ENCODE assay signal across 18 mouse cellular contexts in the genomic region with DNA sequence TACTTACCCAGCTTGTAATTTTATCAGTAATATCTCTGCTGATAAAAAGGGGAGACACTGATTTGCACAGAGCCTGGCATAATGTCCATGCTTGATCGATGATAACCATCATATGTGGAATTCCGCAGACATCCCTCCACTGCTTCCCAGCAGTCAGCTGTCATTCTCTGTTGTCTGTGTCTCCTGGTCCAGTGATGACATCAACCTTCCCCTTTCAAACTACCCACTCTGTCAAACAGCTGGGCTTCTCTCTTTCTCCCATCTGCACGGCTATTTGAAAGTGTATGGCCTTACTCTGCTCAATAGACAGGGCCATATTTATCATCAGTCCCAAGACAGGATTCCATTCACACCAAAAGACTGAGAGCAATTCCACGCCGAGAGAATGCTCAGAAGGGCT.
DNase-seq lines count a peak whose midpoint lies in the region; ATAC-seq and TF ChIP-seq lines count a peak whose summit lies in the region.
"Had no signal": no experiment of that assay in that cellular context is flagged by ENCODE, and none has a peak within 500 bp of the region (broad histone marks: within the 10 kb centered on the region; RNA-seq: fewer than 3 reads in every experiment).

No protein-coding gene starts in this region.

- H3K36me3 ChIP-seq in heart, postnatal 0 days (replicated peaks; ENCODE audit: control insufficient read depth, insufficient read depth, low read length), result no peaks in the 10 kb centered on the region
- H3K36me3 ChIP-seq in kidney, embryonic 15.5 days, result no peaks in the 10 kb centered on the region
- H3K36me3 ChIP-seq: heart, embryonic 12.5 days; intestine, embryonic 15.5 days; midbrain, embryonic 12.5 days; neural tube, embryonic 15.5 days had no signal

- H3K4me3 ChIP-seq in gastrocnemius, adult 2 months, result no peak overlapping the region
- H3K4me3 ChIP-seq in heart, postnatal 0 days (ENCODE audit: low read depth, low read length), result no peak overlapping the region
- H3K4me3 ChIP-seq in kidney, embryonic 15.5 days (replicated peaks), result no peak overlapping the region
- no peak overlapping the region for H3K4me3 ChIP-seq in brown adipose tissue, adult 24 weeks (ENCODE audit: insufficient read depth, low read depth, low read length)
- H3K4me3 ChIP-seq: heart, embryonic 12.5 days; intestine, embryonic 15.5 days; midbrain, embryonic 12.5 days; neural tube, embryonic 15.5 days had no signal

- peak overlapping the region; percentile 28; the same call in 1 of the 2 replicates for H3K27ac ChIP-seq in gastrocnemius, adult 2 months
- peak overlapping the region; percentile 84 for H3K27ac ChIP-seq in heart, postnatal 0 days (ENCODE audit: low read depth)
- peak overlapping the region; percentile 62 for H3K27ac ChIP-seq in kidney, embryonic 15.5 days
- H3K27ac ChIP-seq in brown adipose tissue, adult 24 weeks (replicated peaks; ENCODE audit: low read depth, low read length), result peak overlapping the region; percentile 28; the same call in 1 of the 2 replicates
- H3K27ac ChIP-seq: intestine, embryonic 15.5 days; midbrain, embryonic 12.5 days; neural tube, embryonic 15.5 days had no signal

- no peaks in the 10 kb centered on the region for H3K27me3 ChIP-seq in heart, postnatal 0 days (ENCODE audit: control insufficient read depth, insufficient read depth, low read length)
- H3K27me3 ChIP-seq in kidney, embryonic 15.5 days, result no peaks in the 10 kb centered on the region
- H3K27me3 ChIP-seq: CH12.LX; heart, embryonic 12.5 days; intestine, embryonic 15.5 days; midbrain, embryonic 12.5 days; neural tube, embryonic 15.5 days had no signal

- no peak for TF ChIP-seq CTCF in gastrocnemius, adult 2 months (IDR thresholded peaks at IDR 0.05)
- TF ChIP-seq CTCF in heart, postnatal 0 days (IDR thresholded peaks at IDR 0.05; ENCODE audit: low read depth), result no peak

- peak; percentile 5; the same call in 1 of the 2 replicates for ATAC-seq in heart, postnatal 0 days (ENCODE audit: insufficient read depth, low read depth)
- no peak for ATAC-seq in kidney, embryonic 15.5 days (replicated peaks; ENCODE audit: low FRiP score)
- ATAC-seq in megakaryocyte, adult 5-6 weeks (ENCODE audit: poor library complexity, severe bottlenecking), result no peak
- ATAC-seq: forebrain, embryonic 14.5 days; intestine, embryonic 15.5 days; liver, postnatal 0 days had no signal

- DNase-seq in gastrocnemius, adult 2 months, result no peak
- DNase-seq in gastrocnemius, postnatal 4 days (ENCODE audit: low spot score in 2 of 2), result no peak
- DNase-seq in heart, postnatal 0 days (ENCODE audit: low spot score), result no peak
- DNase-seq in heart, adult 18-20 months, result no peak
- no peak for DNase-seq in kidney, adult 9 months
- DNase-seq: cerebellum, adult 11-12 months; cerebellum, postnatal 14 days; liver, postnatal 0 days; thymus, postnatal 14 days had no signal

- intact Hi-C loops in gastrocnemius, adult 2 months (cut with DNase I), result no loop called here

- no peak overlapping the region for H3K4me2 ChIP-seq in heart, postnatal 0 days (ENCODE audit: low read depth, low read length)
- no peak overlapping the region for H3K4me2 ChIP-seq in kidney, embryonic 15.5 days
- H3K4me2 ChIP-seq: heart, embryonic 12.5 days; intestine, embryonic 15.5 days; midbrain, embryonic 12.5 days; neural tube, embryonic 15.5 days had no signal

- 25% methylated on average over 5 of the region's 5 CpGs for WGBS in heart, postnatal 0 days
- 62% methylated on average over 5 of the region's 5 CpGs for WGBS in kidney, embryonic 15.5 days

- H3K4me1 ChIP-seq in heart, postnatal 0 days (ENCODE audit: control insufficient read depth, insufficient read depth), result peaks cover 28% of the 10 kb centered on the region
- peaks cover 48% of the 10 kb centered on the region for H3K4me1 ChIP-seq in kidney, embryonic 15.5 days
- peaks cover 19% of the 10 kb centered on the region for H3K4me1 ChIP-seq in brown adipose tissue, adult 24 weeks (ENCODE audit: control insufficient read depth, insufficient read depth, insufficient read length, low read length)
- H3K4me1 ChIP-seq: midbrain, embryonic 12.5 days had no signal

- no peak overlapping the region for H3K9ac ChIP-seq in heart, postnatal 0 days (replicated peaks; ENCODE audit: low read depth, low read length)
- H3K9ac ChIP-seq in kidney, embryonic 15.5 days, result no peak overlapping the region
- H3K9ac ChIP-seq: heart, embryonic 12.5 days; intestine, embryonic 15.5 days; liver, postnatal 0 days; midbrain, embryonic 12.5 days; neural tube, embryonic 15.5 days had no signal

- no peaks in the 10 kb centered on the region for H3K9me3 ChIP-seq in heart, postnatal 0 days (replicated peaks; ENCODE audit: control insufficient read depth, low read length)
- no peaks in the 10 kb centered on the region for H3K9me3 ChIP-seq in kidney, embryonic 15.5 days (replicated peaks)
- H3K9me3 ChIP-seq: heart, embryonic 12.5 days; intestine, embryonic 15.5 days; midbrain, embryonic 12.5 days; neural tube, embryonic 15.5 days had no signal

- no peak for TF ChIP-seq EP300 in heart, postnatal 0 days (IDR thresholded peaks at IDR 0.05; ENCODE audit: low read depth)

Comparison
In these comparisons a context has a peak if more than half of its experiments do, and no peak if none do; other contexts are left out.
1. H3K27ac ChIP-seq: peak in every context shown above with its lines; median percentile 84 in heart, postnatal 0 days; 62 in kidney, embryonic 15.5 days; 28 in gastrocnemius, adult 2 months; 28 in brown adipose tissue, adult 24 weeks.